Mouse (Mus musculus): ENCODE results near the gene Zfp277.

- TF ChIP-seq CTCF (IDR thresholded peaks at IDR 0.05; ENCODE audit: low read depth) (no peak), EP300 (IDR thresholded peaks at IDR 0.05; ENCODE audit: low read depth) (no peak)
These were observed 54.4 kb downstream of the Zfp277 start for GRCm38 (mm10) chr12:40391262-40391661.
